In the genomic region with DNA sequence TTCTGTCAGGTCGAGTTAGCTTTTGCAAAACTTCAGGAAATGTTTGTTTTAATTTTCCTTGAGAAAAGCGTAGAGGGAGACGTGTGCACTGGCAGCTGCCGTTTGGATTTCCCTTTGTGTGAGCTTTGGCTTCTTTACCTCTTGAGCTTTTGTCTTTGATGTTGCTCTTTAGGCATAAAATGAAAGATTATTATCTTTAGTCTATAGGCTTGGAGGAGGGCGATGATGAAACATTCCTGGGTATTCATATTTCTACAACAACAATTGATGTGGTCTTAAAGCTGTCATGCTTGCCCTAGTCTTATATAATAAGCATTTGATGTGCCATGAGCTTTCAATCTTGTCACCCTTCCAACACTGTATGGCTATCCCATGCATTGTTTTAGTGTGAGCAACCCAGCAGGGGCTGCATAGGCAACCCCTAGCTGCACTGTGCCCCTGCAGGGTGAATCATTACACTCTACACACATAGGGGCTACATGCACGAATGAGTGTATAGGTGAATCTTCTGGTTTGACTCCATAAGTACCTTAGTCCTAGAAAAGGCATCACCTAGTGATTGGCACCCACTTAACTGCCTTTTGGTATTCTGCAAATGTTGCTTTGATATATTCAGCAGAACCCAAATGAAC, we compare ENCODE assay signal across 20 mouse cellular contexts.
"Had no signal": no experiment of that assay in that cellular context is flagged by ENCODE, and none has a peak within 500 bp of the region (broad histone marks: within the 10 kb centered on the region; RNA-seq: fewer than 3 reads in every experiment).

No protein-coding gene starts in this region.

- H3K4me2 ChIP-seq: intestine, embryonic 15.5 days; liver, embryonic 13.5 days; lung, embryonic 15.5 days; neural tube, embryonic 13.5 days; stomach, embryonic 15.5 days had no signal

- H3K27ac ChIP-seq: intestine, embryonic 15.5 days; kidney, postnatal 0 days; left cerebral cortex, adult 2 months; liver, embryonic 13.5 days; lung, embryonic 15.5 days; macrophage; neural tube, embryonic 13.5 days; stomach, embryonic 15.5 days had no signal

- H3K4me3 ChIP-seq: intestine, embryonic 15.5 days; left cerebral cortex, adult 2 months; liver, embryonic 13.5 days; lung, embryonic 15.5 days; megakaryocyte, embryonic 14.5 days; neural tube, embryonic 13.5 days; stomach, embryonic 15.5 days had no signal

- H3K27me3 ChIP-seq: intestine, embryonic 15.5 days; liver, embryonic 13.5 days; lung, embryonic 15.5 days; neural tube, embryonic 13.5 days; stomach, embryonic 15.5 days had no signal

- ATAC-seq: intestine, embryonic 15.5 days; liver, postnatal 0 days had no signal

- H3K9ac ChIP-seq: intestine, embryonic 15.5 days; liver, embryonic 13.5 days; liver, postnatal 0 days; lung, embryonic 15.5 days; neural tube, embryonic 13.5 days; stomach, embryonic 15.5 days had no signal

- H3K9me3 ChIP-seq: intestine, embryonic 15.5 days; liver, embryonic 13.5 days; lung, embryonic 15.5 days; megakaryocyte, embryonic 14.5 days; neural tube, embryonic 13.5 days; stomach, embryonic 15.5 days had no signal

- H3K36me3 ChIP-seq: intestine, embryonic 15.5 days; liver, embryonic 13.5 days; lung, embryonic 15.5 days; neural tube, embryonic 13.5 days; stomach, embryonic 15.5 days had no signal

- H3K4me1 ChIP-seq: intestine, embryonic 15.5 days; liver, embryonic 13.5 days; lung, embryonic 15.5 days; stomach, embryonic 15.5 days had no signal

- DNase-seq: kidney, adult 18-20 months; kidney, postnatal 4 days; liver; liver, embryonic 13.5 days; liver, postnatal 0 days; lung, postnatal 14 days; midbrain, embryonic 14.5 days; retina, postnatal 1 day; right cerebral cortex, postnatal 4 days; spleen, adult 18-20 months; thymus, adult 2 months; thymus, postnatal 25 days had no signal
